Comparison of ENCODE assay signal across 15 mouse cellular contexts in genomic region chr9:20638552-20638951, GRCm38 (mm10).
"Had no signal": no experiment of that assay in that cellular context is flagged by ENCODE, and none has a peak within 500 bp of the region (broad histone marks: within the 10 kb centered on the region; RNA-seq: fewer than 3 reads in every experiment).

No protein-coding gene starts in this region.

- H3K4me2 ChIP-seq: kidney, embryonic 15.5 days; liver, embryonic 11.5 days; liver, embryonic 15.5 days; neural tube, embryonic 15.5 days had no signal

- DNase-seq: kidney, postnatal 14 days; lung, adult 2 months; lung, postnatal 4 days; midbrain, embryonic 14.5 days; right cerebral cortex, adult 18-20 months; right cerebral cortex, postnatal 25 days had no signal

- H3K9me3 ChIP-seq: kidney, embryonic 15.5 days; limb, embryonic 10.5 days; liver, embryonic 15.5 days; midbrain, embryonic 10.5 days; neural tube, embryonic 15.5 days had no signal

- H3K27me3 ChIP-seq: kidney, embryonic 15.5 days; liver, embryonic 15.5 days; neural tube, embryonic 15.5 days had no signal

- ATAC-seq: lung, postnatal 0 days had no signal

- H3K9ac ChIP-seq: kidney, embryonic 15.5 days; liver, embryonic 15.5 days; neural tube, embryonic 15.5 days had no signal

- H3K4me3 ChIP-seq: kidney, embryonic 15.5 days; left cerebral cortex, adult 2 months; limb, embryonic 10.5 days; liver, embryonic 15.5 days; midbrain, embryonic 10.5 days; myocyte; neural tube, embryonic 15.5 days had no signal

- H3K27ac ChIP-seq: kidney, embryonic 15.5 days; left cerebral cortex, adult 2 months; limb, embryonic 10.5 days; liver, embryonic 15.5 days; midbrain, embryonic 10.5 days; neural tube, embryonic 15.5 days had no signal
